Mouse (Mus musculus): ENCODE results near the gene Kptn. TPM values are rescaled to one million over a fixed set of nuclear protein-coding genes. Genes with fewer than 3 reads are reported as not detected.

The Kptn gene
- polyA plus RNA-seq, 1 experiment from 2014 or later = 26.7 TPM

DNA sequence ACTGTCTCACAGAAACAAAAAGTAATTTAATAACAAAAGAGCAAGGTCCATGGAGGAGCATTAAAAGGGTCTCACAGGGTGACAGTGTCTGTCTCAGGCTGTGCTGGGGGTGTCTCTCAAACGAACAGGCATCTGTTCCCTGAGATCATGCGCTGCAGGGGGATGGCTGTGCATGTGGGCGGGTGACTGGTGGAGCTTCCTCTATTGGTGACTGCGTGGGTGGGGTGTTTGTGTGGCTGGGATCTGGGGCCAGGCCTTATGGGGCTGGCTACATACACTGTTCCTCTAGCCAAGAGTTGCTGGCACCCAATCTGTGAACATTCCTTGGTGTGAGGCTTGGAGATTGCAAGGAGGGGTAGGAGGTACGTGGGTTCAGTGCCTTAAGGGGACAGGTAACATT is 29.5 kb downstream of the Kptn start:
- WGBS = 56% methylated on average over 5 of the region's 5 CpGs
- Histone ChIP-seq H3K27me3 (ENCODE audit: insufficient read depth, low read length) (no peaks in the 10 kb centered on the region), H3K9ac (no peak overlapping the region), H3K27ac (ENCODE audit: low read depth) (no peak overlapping the region), H3K9me3 (ENCODE audit: low read depth, low read length) (no peaks in the 10 kb centered on the region), H3K4me1 (ENCODE audit: insufficient read depth) (no peaks in the 10 kb centered on the region), H3K4me3 (ENCODE audit: low read depth, low read length) (no peak overlapping the region), H3K4me2 (no peak overlapping the region), H3K36me3 (ENCODE audit: insufficient read depth) (no peaks in the 10 kb centered on the region)
- no peak for TF ChIP-seq CTCF (IDR thresholded peaks at IDR 0.05; ENCODE audit: low read depth)
- DNase-seq (no peak), ATAC-seq (ENCODE audit: insufficient read depth) (no peak)

DNA sequence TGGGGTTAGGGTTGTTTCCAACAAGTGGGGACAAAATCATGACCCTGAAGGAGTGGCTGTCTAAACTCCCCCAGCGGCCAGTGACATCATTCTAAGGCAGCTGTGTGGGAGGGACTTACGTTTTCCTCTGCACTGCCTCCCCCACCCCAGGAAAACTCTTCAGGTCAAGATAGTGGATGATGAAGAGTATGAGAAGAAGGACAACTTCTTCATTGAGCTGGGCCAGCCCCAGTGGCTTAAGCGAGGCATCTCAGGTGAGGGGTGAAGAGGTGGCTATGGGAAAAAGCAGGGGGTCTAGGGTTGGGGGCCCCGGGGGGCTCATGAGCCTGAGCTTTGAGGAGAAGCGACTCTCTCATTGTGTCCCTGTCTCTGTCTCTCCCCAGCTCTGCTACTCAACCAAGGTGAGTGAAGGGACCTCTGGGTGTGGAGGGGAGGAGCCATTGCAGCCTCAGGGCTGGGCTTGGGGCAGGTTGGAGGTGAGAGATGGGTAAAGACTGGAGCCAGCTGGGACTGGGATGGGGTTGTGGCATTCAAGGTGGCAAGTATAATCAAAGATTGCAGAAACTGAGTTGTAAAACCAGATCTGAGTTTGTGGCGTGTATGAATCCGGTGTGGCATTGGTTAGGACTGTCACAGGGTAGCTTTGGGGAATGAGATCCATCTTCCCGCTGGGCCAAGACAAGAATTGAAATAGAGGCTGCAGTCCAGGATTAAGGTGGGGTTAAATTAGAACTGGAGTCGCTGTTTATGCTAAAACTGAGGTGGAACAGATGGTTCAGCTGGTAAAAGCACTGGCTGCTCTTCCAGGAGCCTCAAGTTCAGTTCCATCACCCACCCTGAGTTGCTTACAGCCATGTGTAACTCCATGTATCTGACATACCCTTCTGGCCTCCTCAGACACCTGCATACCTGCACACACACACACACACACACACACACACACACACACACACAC is 30.8 kb downstream of the Kptn start:
- Histone ChIP-seq H3K4me3 (ENCODE audit: low read depth, low read length) (no peak overlapping the region), H3K27ac (ENCODE audit: low read depth) (no peak overlapping the region), H3K27me3 (ENCODE audit: insufficient read depth, low read length) (no peaks in the 10 kb centered on the region), H3K4me2 (no peak overlapping the region), H3K9ac (no peak overlapping the region), H3K9me3 (ENCODE audit: low read depth, low read length) (no peaks in the 10 kb centered on the region), H3K4me1 (ENCODE audit: insufficient read depth) (no peaks in the 10 kb centered on the region), H3K36me3 (ENCODE audit: insufficient read depth) (no peaks in the 10 kb centered on the region)
- no peak for TF ChIP-seq CTCF (IDR thresholded peaks at IDR 0.05; ENCODE audit: low read depth)
- WGBS = 59% methylated on average over 9 of the region's 9 CpGs
- ATAC-seq (ENCODE audit: insufficient read depth) (no peak), DNase-seq (no peak)

DNA sequence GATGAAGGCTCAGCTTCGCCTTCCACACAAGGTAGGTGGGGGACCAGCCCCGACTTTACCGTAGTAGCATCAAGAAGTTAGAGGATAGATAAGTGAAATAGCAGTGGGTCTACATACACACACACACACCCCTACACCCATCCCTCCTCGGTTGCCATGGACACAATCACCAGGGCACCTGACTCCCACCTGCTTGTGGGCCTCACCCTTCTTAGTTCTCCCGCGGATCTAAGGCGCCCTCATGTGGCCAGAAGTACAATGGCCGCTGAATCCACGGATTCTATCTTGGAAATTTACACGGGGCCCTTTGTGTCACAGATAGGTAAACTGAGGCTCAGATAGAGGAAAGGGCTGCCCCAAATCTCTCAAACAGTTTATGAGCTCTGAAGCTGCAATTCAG is 33.8 kb downstream of the Kptn start:
- TF ChIP-seq CTCF (IDR thresholded peaks at IDR 0.05; ENCODE audit: low read depth) = peak; percentile 76
- ATAC-seq (ENCODE audit: insufficient read depth) = peak; percentile 75; the same call in 1 of the 2 replicates
- Histone ChIP-seq H3K36me3 (ENCODE audit: insufficient read depth) (no peaks in the 10 kb centered on the region), H3K9me3 (ENCODE audit: low read depth, low read length) (no peaks in the 10 kb centered on the region), H3K27me3 (ENCODE audit: insufficient read depth, low read length) (peaks cover 5% of the 10 kb centered on the region), H3K4me1 (ENCODE audit: insufficient read depth) (no peaks in the 10 kb centered on the region), H3K4me2 (no peak overlapping the region), H3K27ac (ENCODE audit: low read depth) (no peak overlapping the region), H3K4me3 (ENCODE audit: low read depth, low read length) (no peak overlapping the region), H3K9ac (no peak overlapping the region)
- peak; percentile 71 for DNase-seq
- 17% methylated on average over 10 of the region's 10 CpGs for WGBS

DNA sequence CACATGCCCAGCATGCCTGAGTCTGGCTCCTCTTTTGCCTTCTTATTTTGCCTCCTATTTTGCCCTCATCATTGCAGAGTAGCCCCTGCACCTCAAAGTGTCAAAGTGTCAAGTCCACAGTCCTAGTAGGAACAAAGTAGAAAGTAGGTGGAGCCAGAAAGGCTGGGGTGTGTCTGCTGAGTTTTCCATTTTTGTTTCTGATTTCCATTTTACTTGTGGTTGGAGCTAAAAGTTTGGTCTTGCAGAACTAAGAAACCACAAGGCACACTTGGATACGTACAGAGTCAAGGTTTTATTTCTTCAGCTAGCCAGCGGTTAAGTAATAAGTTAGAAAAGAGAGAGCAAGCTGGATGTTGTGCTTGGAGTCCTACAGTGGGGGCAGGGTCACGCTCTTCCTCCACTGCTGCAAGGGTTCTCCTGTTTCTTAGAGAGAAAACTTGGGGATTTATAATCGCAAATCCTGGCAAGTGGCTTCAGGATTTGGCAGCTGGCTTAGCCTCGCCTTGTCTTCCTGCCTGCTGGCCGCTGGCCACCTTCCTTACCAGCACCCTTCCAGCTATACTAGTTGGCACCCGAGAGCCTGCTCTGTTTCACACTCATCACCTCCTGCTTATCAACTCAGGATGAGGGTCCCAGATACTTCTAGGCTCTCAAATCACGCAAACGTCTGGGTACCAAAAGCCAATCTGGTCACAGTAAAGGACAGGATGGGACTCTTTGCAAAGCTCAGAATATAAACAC is 35.6 kb downstream of the Kptn start:
- H3K9ac ChIP-seq = no peak overlapping the region
- no peak overlapping the region for H3K4me2 ChIP-seq

DNA sequence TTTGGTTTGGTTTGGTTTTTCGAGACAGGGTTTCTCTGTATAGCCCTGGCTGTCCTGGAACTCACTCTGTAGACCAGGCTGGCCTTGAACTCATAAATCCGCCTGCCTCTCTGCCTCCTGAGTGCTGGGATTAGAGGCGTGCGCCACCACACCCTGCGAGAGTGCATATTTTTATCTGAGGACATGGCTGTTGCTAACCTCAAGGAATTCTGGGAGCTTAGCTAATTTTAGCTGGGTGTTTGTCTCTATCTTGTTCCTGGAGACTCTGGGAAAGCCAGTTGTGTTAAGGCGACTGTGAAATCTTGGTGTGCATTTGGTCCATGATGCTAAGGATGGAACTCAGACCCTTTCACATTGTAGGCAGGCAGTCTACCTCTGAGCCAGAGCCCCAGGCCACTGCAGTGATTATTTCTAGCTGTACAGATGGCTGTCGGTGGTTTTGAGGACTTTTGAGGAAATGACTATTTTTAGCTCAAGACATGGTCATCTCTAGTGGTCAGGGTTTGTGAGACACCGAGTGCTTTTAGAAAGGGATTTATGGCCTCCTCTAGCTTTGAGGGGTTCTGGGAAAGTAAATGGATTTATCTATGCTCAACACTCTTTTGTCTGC is 36.5 kb downstream of the Kptn start:
- ATAC-seq (ENCODE audit: insufficient read depth) = no peak
- H3K27ac ChIP-seq (ENCODE audit: low read depth) = no peak overlapping the region
- no peak overlapping the region for H3K4me2 ChIP-seq

More for the DNA sequence above, 35.6 kb downstream of the Kptn start:
- ATAC-seq (ENCODE audit: insufficient read depth) = no peak
- Histone ChIP-seq H3K9me3 (ENCODE audit: low read depth, low read length) (no peaks in the 10 kb centered on the region), H3K36me3 (ENCODE audit: insufficient read depth) (no peaks in the 10 kb centered on the region), H3K27ac (ENCODE audit: low read depth) (no peak overlapping the region), H3K27me3 (ENCODE audit: insufficient read depth, low read length) (peaks cover 18% of the 10 kb centered on the region), H3K4me3 (ENCODE audit: low read depth, low read length) (no peak overlapping the region), H3K4me1 (ENCODE audit: insufficient read depth) (no peaks in the 10 kb centered on the region)
- WGBS = 60% methylated on average over 9 of the region's 9 CpGs
- DNase-seq = no peak
- TF ChIP-seq CTCF (IDR thresholded peaks at IDR 0.05; ENCODE audit: low read depth) = no peak

GRCm38 (mm10) chr7:16158735-16159134 is 39.0 kb downstream of the Kptn start:
- Histone ChIP-seq H3K36me3 (ENCODE audit: insufficient read depth) (no peaks in the 10 kb centered on the region), H3K4me1 (ENCODE audit: insufficient read depth) (no peaks in the 10 kb centered on the region), H3K9ac (no peak overlapping the region), H3K9me3 (ENCODE audit: low read depth, low read length) (no peaks in the 10 kb centered on the region), H3K27me3 (ENCODE audit: insufficient read depth, low read length) (peaks cover 18% of the 10 kb centered on the region), H3K27ac (ENCODE audit: low read depth) (no peak overlapping the region), H3K4me3 (ENCODE audit: low read depth, low read length) (no peak overlapping the region), H3K4me2 (peak overlapping the region; percentile 32)
- DNase-seq (no peak), ATAC-seq (ENCODE audit: insufficient read depth) (no peak)
- 7% methylated on average over 39 of the region's 39 CpGs for WGBS
- no peak for TF ChIP-seq CTCF (IDR thresholded peaks at IDR 0.05; ENCODE audit: low read depth)

More for the DNA sequence above, 36.5 kb downstream of the Kptn start:
- Histone ChIP-seq H3K4me1 (ENCODE audit: insufficient read depth) (no peaks in the 10 kb centered on the region), H3K27me3 (ENCODE audit: insufficient read depth, low read length) (peaks cover 18% of the 10 kb centered on the region), H3K9me3 (ENCODE audit: low read depth, low read length) (no peaks in the 10 kb centered on the region), H3K4me3 (ENCODE audit: low read depth, low read length) (no peak overlapping the region), H3K9ac (no peak overlapping the region), H3K36me3 (ENCODE audit: insufficient read depth) (no peaks in the 10 kb centered on the region)
- TF ChIP-seq CTCF (IDR thresholded peaks at IDR 0.05; ENCODE audit: low read depth) = no peak
- no peak for DNase-seq
- 70% methylated on average over 8 of the region's 8 CpGs for WGBS

DNA sequence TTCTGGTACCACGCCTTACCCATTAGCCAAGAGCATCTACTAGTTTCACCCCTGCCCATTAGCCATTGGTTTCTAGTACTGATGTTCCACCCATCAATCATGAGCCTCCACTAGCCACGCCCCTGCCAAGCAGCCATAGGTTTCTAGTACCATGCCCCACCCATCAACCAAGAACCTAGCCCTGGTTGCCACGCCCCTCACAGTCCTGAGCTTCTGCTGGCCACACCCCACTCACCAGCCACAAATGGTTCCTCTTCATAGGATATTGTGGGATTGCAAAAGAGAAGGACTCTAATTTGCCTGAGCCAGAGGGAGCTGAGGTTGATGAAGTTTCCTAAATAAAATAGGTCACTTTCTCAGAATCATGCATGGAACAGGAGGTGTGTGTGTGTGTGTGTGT is 41.0 kb downstream of the Kptn start:
- H3K27ac ChIP-seq (ENCODE audit: low read depth) = no peak overlapping the region
- no peaks in the 10 kb centered on the region for H3K4me1 ChIP-seq (ENCODE audit: insufficient read depth)
- no peaks in the 10 kb centered on the region for H3K9me3 ChIP-seq (ENCODE audit: low read depth, low read length)
- no peaks in the 10 kb centered on the region for H3K36me3 ChIP-seq (ENCODE audit: insufficient read depth)
- TF ChIP-seq CTCF (IDR thresholded peaks at IDR 0.05; ENCODE audit: low read depth) = no peak
- DNase-seq (no peak), ATAC-seq (ENCODE audit: insufficient read depth) (no peak)
- H3K4me3 ChIP-seq (ENCODE audit: low read depth, low read length) = no peak overlapping the region
- H3K9ac ChIP-seq = no peak overlapping the region
- H3K27me3 ChIP-seq (ENCODE audit: insufficient read depth, low read length) = peaks cover 18% of the 10 kb centered on the region
- no peak overlapping the region for H3K4me2 ChIP-seq
- 71% methylated on average over 3 of the region's 3 CpGs for WGBS

Data from lung, embryonic 14.5 days (tissue).